ENCODE assay signal across 8 mouse cellular contexts in genomic region chr2:91457656-91458251, GRCm38 (mm10). TPM values are rescaled to one million over a fixed set of nuclear protein-coding genes. Genes with fewer than 3 reads are reported as not detected.
DNase-seq lines count a peak whose midpoint lies in the region; ATAC-seq and TF ChIP-seq lines count a peak whose summit lies in the region.

No protein-coding gene starts in this region.

- peak; percentile 14 to 25 for DNase-seq in left cerebral cortex, adult 2 months (ENCODE audit: extremely low spot score in 1 of 2, low spot score in 2 of 2)
- DNase-seq in left cerebral cortex, adult 9 months (ENCODE audit: low spot score in 2 of 2), result no peak
- peak; percentile 78 for DNase-seq in R1 (ENCODE audit: low read depth, low spot score)
- DNase-seq in urinary bladder, postnatal 10 days (ENCODE audit: low spot score), result no peak
- DNase-seq in cerebellum, adult 8-10 months, result no peak

- no peaks in the 10 kb centered on the region for H3K9me3 ChIP-seq in forebrain, embryonic 12.5 days
- H3K9me3 ChIP-seq in kidney, embryonic 14.5 days (ENCODE audit: control insufficient read depth, low read length), result peaks cover 3% of the 10 kb centered on the region; the same call in 1 of the 2 replicates
- peaks cover 7% of the 10 kb centered on the region; the same call in 1 of the 2 replicates for H3K9me3 ChIP-seq in midbrain, embryonic 12.5 days

- H3K36me3 ChIP-seq in forebrain, embryonic 12.5 days (replicated peaks), result no peaks in the 10 kb centered on the region; the same call in 1 of the 2 replicates
- H3K36me3 ChIP-seq in kidney, embryonic 14.5 days (ENCODE audit: control insufficient read depth, insufficient read depth, low read length), result no peaks in the 10 kb centered on the region
- no peaks in the 10 kb centered on the region for H3K36me3 ChIP-seq in midbrain, embryonic 12.5 days

- H3K4me3 ChIP-seq in left cerebral cortex, adult 2 months, result peak overlapping the region; percentile 63
- H3K4me3 ChIP-seq in forebrain, embryonic 12.5 days (replicated peaks), result peak overlapping the region; percentile 78
- H3K4me3 ChIP-seq in kidney, embryonic 14.5 days (ENCODE audit: low read length), result peak overlapping the region; percentile 72
- H3K4me3 ChIP-seq in midbrain, embryonic 12.5 days, result peak overlapping the region; percentile 74

- peaks cover 17% of the 10 kb centered on the region for H3K27me3 ChIP-seq in forebrain, embryonic 12.5 days
- no peaks in the 10 kb centered on the region for H3K27me3 ChIP-seq in kidney, embryonic 14.5 days (ENCODE audit: control insufficient read depth, insufficient read depth, low read length)
- 0 out of 2 replicates have a peak, but pooled peaks cover 14% of the 10 kb centered on the region for H3K27me3 ChIP-seq in midbrain, embryonic 12.5 days

- H3K9ac ChIP-seq in forebrain, embryonic 12.5 days, result peak overlapping the region; percentile 87
- H3K9ac ChIP-seq in kidney, embryonic 14.5 days (ENCODE audit: low read depth, low read length), result peak overlapping the region; percentile 82
- peak overlapping the region; percentile 85 for H3K9ac ChIP-seq in midbrain, embryonic 12.5 days (replicated peaks)

- ATAC-seq in forebrain, embryonic 12.5 days (ENCODE audit: low FRiP score), result peak; percentile 71
- peak; percentile 50 for ATAC-seq in kidney, embryonic 14.5 days (ENCODE audit: low FRiP score, low TSS enrichment)
- peak; percentile 56 for ATAC-seq in midbrain, embryonic 12.5 days (ENCODE audit: low FRiP score, low read depth)

- peaks cover 49% of the 10 kb centered on the region for H3K4me1 ChIP-seq in forebrain, embryonic 12.5 days
- H3K4me1 ChIP-seq in kidney, embryonic 14.5 days (ENCODE audit: control insufficient read depth, insufficient read depth, low read length), result peaks cover 26% of the 10 kb centered on the region
- H3K4me1 ChIP-seq in midbrain, embryonic 12.5 days, result peaks cover 52% of the 10 kb centered on the region

- H3K27ac ChIP-seq in left cerebral cortex, adult 2 months, result peak overlapping the region; percentile 76
- peak overlapping the region; percentile 90 for H3K27ac ChIP-seq in forebrain, embryonic 12.5 days
- H3K27ac ChIP-seq in kidney, embryonic 14.5 days (ENCODE audit: low read depth, low read length), result peak overlapping the region; percentile 93
- H3K27ac ChIP-seq in midbrain, embryonic 12.5 days (replicated peaks), result peak overlapping the region; percentile 90

- WGBS in forebrain, embryonic 12.5 days, result under 1% methylated on average over 34 of the region's 45 CpGs
- WGBS in kidney, embryonic 14.5 days, result under 1% methylated on average over 45 of the region's 45 CpGs
- under 1% methylated on average over 40 of the region's 45 CpGs for WGBS in midbrain, embryonic 12.5 days

- intact Hi-C loops in left cerebral cortex, adult 2 months (cut with DNase I), result no loop called here

- H3K4me2 ChIP-seq in forebrain, embryonic 12.5 days, result peak overlapping the region; percentile 87
- peak overlapping the region; percentile 90 for H3K4me2 ChIP-seq in kidney, embryonic 14.5 days (replicated peaks; ENCODE audit: low read depth, low read length)
- peak overlapping the region; percentile 90 for H3K4me2 ChIP-seq in midbrain, embryonic 12.5 days (replicated peaks)

- TF ChIP-seq CTCF in left cerebral cortex, adult 2 months (IDR thresholded peaks at IDR 0.05), result no peak

RNA-seq across cellular contexts. Expression of gene Lrp4, which starts 0.4 kb away (rescaled TPM):
- total RNA-seq in left cerebral cortex, adult 2 months (2021), result 10 to 100 TPM; 25.3 to 27.3 TPM
- 9.1 and 9.5 TPM in 2 replicates for polyA plus RNA-seq in forebrain, embryonic 12.5 days (2016; fragmentation: Nextera tagmentation; extraction: Ambion mirVana)
- 6.5 and 8.0 TPM in 2 replicates for polyA plus RNA-seq in kidney, embryonic 14.5 days (2014; fragmentation: Nextera tagmentation; extraction: Ambion mirVana)
- polyA plus RNA-seq in midbrain, embryonic 12.5 days (2016; fragmentation: Nextera tagmentation; extraction: Ambion mirVana), result 8.5 and 9.8 TPM in 2 replicates

RNA-seq across cellular contexts. Expression of gene 1110051M20Rik, which starts 13.2 kb away (rescaled TPM):
- 100 to 1,000 TPM in 1 of 2 experiments, 10 to 100 TPM in 1; 90.6 to 107 TPM for total RNA-seq in left cerebral cortex, adult 2 months (2021)
- 110 and 114 TPM in 2 replicates for polyA plus RNA-seq in forebrain, embryonic 12.5 days (2016; fragmentation: Nextera tagmentation; extraction: Ambion mirVana)
- polyA plus RNA-seq in kidney, embryonic 14.5 days (2014; fragmentation: Nextera tagmentation; extraction: Ambion mirVana), result 65.9 and 73.3 TPM in 2 replicates
- polyA plus RNA-seq in midbrain, embryonic 12.5 days (2016; fragmentation: Nextera tagmentation; extraction: Ambion mirVana), result 113 and 117 TPM in 2 replicates

Comparison
In these comparisons a context has a peak if more than half of its experiments do, and no peak if none do; other contexts are left out.
1. DNase-seq: peak in left cerebral cortex, adult 2 months (2 of 2) and R1 (single experiment); none in left cerebral cortex, adult 9 months (0 of 2), urinary bladder, postnatal 10 days (single experiment) and cerebellum, adult 8-10 months (single experiment).
2. Peak in every context shown above with its lines, with median percentiles within 50 percentile points of each other: H3K27ac ChIP-seq, H3K4me3 ChIP-seq, ATAC-seq, H3K4me2 ChIP-seq and H3K9ac ChIP-seq.